Mouse (Mus musculus) liver, postnatal 0 days (tissue): ENCODE measurements around the gene H2-M10.2.

ENCODE experiments used
- CTCF ChIP-seq: sonication (generic); IDR thresholded peaks from 2 replicates; pipeline ENCODE4 v1.5.1; 2016; ENCODE audit warnings: antibody characterized with exemption, low read depth
- EP300 ChIP-seq: IDR thresholded peaks from 2 replicates; pipeline ENCODE4 v1.6.1; 2016; ENCODE audit warnings: antibody characterized with exemption, low read depth, mild to moderate bottlenecking

- TF ChIP-seq CTCF (no peak), EP300 (no peak)
Measured at GRCm38 (mm10) chr17:36253087-36253600, 33.1 kb downstream of the H2-M10.2 start.
